Mouse (Mus musculus) brain, embryonic 14.5 days (tissue): ENCODE measurements at regions not wholly inside any gene's neighbourhood (a gene's known extent, or its start where the extent isn't known, plus 50 kb on each side); places are given as distances from the start of the nearest gene placed in this dataset.

Experiments
- DNase-seq: peaks from one replicate; pipeline ENCODE4 v3.0.0-alpha.2; 2011; ENCODE audit warnings: low read depth
- CTCF ChIP-seq: fragments of 200-500 bp; IDR thresholded peaks from 2 replicates; pipeline ENCODE4 v1.5.1; 2012; ENCODE audit warnings: inconsistent platforms, mild to moderate bottlenecking, moderate library complexity, borderline replicate concordance; ENCODE audit not compliant: insufficient read depth, insufficient read length; ENCODE audit errors: extremely low read depth
- POLR2A ChIP-seq: fragments of 200-500 bp; IDR thresholded peaks from 2 replicates; pipeline ENCODE4 v1.6.1; 2012; ENCODE audit warnings: mild to moderate bottlenecking, inconsistent platforms, borderline replicate concordance; ENCODE audit not compliant: poor library complexity, insufficient read depth, insufficient read length, severe bottlenecking; ENCODE audit errors: extremely low read depth

GRCm38 (mm10) chr2:46187265-46187888, 1070.2 kb upstream of the Zeb2 start:
- TF ChIP-seq CTCF (no peak), POLR2A (no peak)
- DNase-seq = peak; percentile 23

GRCm38 (mm10) chr2:46183241-46183640, 1066.0 kb upstream of the Zeb2 start:
- no peak for DNase-seq
- TF ChIP-seq POLR2A = no peak

- DNase-seq = no peak
- TF ChIP-seq CTCF (no peak), POLR2A (no peak)
Observed at GRCm38 (mm10) chr2:46179741-46180140, 1062.5 kb upstream of the Zeb2 start.

GRCm38 (mm10) chr2:46168488-46168887, 1051.3 kb upstream of the Zeb2 start:
- TF ChIP-seq POLR2A = no peak
- TF ChIP-seq CTCF = no peak
- no peak for DNase-seq

- TF ChIP-seq POLR2A = no peak
- TF ChIP-seq CTCF = no peak
- DNase-seq = no peak
Observed at GRCm38 (mm10) chr2:46149848-46150247, 1032.7 kb upstream of the Zeb2 start.

- DNase-seq = no peak
- TF ChIP-seq POLR2A = no peak
Observed at GRCm38 (mm10) chr2:46119871-46120270, 1002.7 kb upstream of the Zeb2 start.

- DNase-seq = no peak
- TF ChIP-seq CTCF (no peak), POLR2A (no peak)
Observed at GRCm38 (mm10) chr2:46106991-46107390, 989.8 kb upstream of the Zeb2 start.

- no peak for TF ChIP-seq CTCF
- no peak for TF ChIP-seq POLR2A
- peak; percentile 29 for DNase-seq
Observed at GRCm38 (mm10) chr2:46065034-46065802, 948.0 kb upstream of the Zeb2 start.

GRCm38 (mm10) chr2:46055729-46056128, 938.5 kb upstream of the Zeb2 start:
- no peak for DNase-seq
- TF ChIP-seq CTCF (no peak), POLR2A (no peak)

- peak; percentile 61 for DNase-seq
- TF ChIP-seq POLR2A (no peak), CTCF (no peak)
Observed at GRCm38 (mm10) chr2:46054902-46055301, 937.7 kb upstream of the Zeb2 start.

- TF ChIP-seq CTCF = no peak
- TF ChIP-seq POLR2A = no peak
- no peak for DNase-seq
Observed at GRCm38 (mm10) chr2:46021854-46022253, 904.7 kb upstream of the Zeb2 start.

GRCm38 (mm10) chr2:46013771-46014269, 896.6 kb upstream of the Zeb2 start:
- TF ChIP-seq POLR2A = no peak
- no peak for TF ChIP-seq CTCF
- DNase-seq = peak; percentile 69
